Mouse (Mus musculus) adrenal gland, postnatal 0 days (tissue): Measurements from ENCODE around the gene Rbak. TPM values are rescaled to one million over a fixed set of nuclear protein-coding genes. Genes with fewer than 3 reads are reported as not detected.

Source experiments
- microRNA-seq: library from miRNA; unstranded; fragments of <30 nt; microRNA quantifications from one replicate; pipeline ENCODE4, GENCODE M21; 2016; ENCODE audit warnings: borderline replicate concordance; ENCODE audit not compliant: insufficient number of aligned reads
- polyA plus RNA-seq: library from polyadenylated mRNA; unstranded; fragments of >200 nt; fragmentation: Nextera tagmentation; extraction: Ambion mirVana; gene quantifications from 2 replicates; pipeline ENCODE4 v1.2.1, GENCODE M21; 2015

The Rbak gene
- 6.1 and 7.0 TPM in 2 replicates for polyA plus RNA-seq

DNA sequence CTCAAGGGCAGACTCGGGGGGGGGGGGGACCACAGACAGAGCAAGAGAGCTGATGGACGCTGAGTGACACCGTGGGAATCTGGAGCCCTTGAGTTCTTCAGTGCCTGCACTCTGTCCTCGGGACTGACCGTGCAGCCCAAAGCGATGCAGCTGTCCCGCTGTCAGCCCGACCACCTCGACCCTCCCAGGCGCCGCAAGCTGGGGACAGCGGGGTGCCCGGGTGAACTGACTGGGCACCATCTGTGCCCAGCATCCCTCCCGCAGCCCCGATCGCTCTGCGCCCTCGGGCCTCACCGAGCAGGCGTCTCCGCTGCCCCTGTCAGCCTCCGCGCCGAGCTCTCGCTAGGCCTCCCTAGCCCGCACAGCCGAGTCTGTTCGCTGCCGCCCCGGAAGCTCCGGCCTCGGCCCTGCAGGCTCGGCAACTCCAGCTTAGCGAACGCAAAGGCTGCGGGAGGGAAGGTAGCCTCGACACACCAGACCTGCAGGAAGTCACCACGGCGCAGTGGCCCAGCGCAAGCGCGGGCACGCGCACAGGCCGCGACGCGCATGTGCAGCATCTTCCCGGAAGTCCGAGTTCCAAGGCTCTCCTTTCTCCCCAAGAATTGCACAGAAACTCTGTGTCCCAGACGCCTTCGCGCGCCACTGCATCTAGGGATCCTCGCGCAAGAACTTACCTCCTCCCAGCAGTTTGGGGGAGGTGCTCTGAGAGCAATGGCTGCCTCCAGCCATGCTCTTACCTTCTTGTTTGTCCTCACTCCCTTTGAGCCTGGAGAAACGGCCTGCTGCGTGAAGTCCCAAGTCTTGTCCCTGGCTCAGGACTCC, at the start of gene Rbak, which contains the start of gene Spdye4b:
Gene Rbak (minus strand): TSS at position 521 of the 822 bp plus-strand sequence.
Gene Spdye4b (plus strand): TSS at position 763 of the 822 bp plus-strand sequence.

GRCm38 (mm10) chr5:143226790-143227189, 46.2 kb upstream of the Rbak start, which contains the start of gene Spdye4a:
Gene Spdye4a (minus strand): TSS chr5:143226890.

GRCm38 (mm10) chr5:143147481-143147880, 33.1 kb downstream of the Rbak start, which contains the start of gene Olfr718-ps1:
Gene Olfr718-ps1 (minus strand): TSS chr5:143147581.

Small RNA genes within 50 kb of the gene (microRNA-seq; reads per million reads assigned to microRNA genes)
- not detected for gene Gm44405

Other genes starting within 250 kb of the Rbak start
- 124 and 164 TPM in 2 replicates for gene Fscn1, start 220.4 kb downstream of the Rbak start, polyA plus RNA-seq
- gene Rnf216, start 67.8 kb downstream of the Rbak start, polyA plus RNA-seq = 19.4 and 32.7 TPM in 2 replicates
- gene Olfr718-ps1, start 33.2 kb downstream of the Rbak start, polyA plus RNA-seq = 0.03 TPM in 1 of 2 replicates, not detected in the other
- gene Spdye4b, start 242 bp upstream of the Rbak start, polyA plus RNA-seq = 0.05 TPM in 1 of 2 replicates, not detected in the other
- not detected in 2 replicates for gene Spdye4a, start 46.1 kb upstream of the Rbak start, polyA plus RNA-seq
- 8.7 and 9.1 TPM in 2 replicates for gene Zfp12, start 54.4 kb upstream of the Rbak start, polyA plus RNA-seq
- gene Zfp316, start 89.2 kb upstream of the Rbak start, polyA plus RNA-seq = 3.0 and 3.4 TPM in 2 replicates
- 0.04 and 0.20 TPM in 2 replicates for gene Zfp853, start 112.8 kb upstream of the Rbak start, polyA plus RNA-seq
- 18.0 and 29.8 TPM in 2 replicates for gene E130309D02Rik, start 134.6 kb upstream of the Rbak start, polyA plus RNA-seq
- gene Zdhhc4, start 148.5 kb upstream of the Rbak start, polyA plus RNA-seq = 58.8 and 92.9 TPM in 2 replicates
- gene Grid2ip, start 176.6 kb upstream of the Rbak start, polyA plus RNA-seq = 0.37 and 0.61 TPM in 2 replicates
- gene Kdelr2, start 223.1 kb upstream of the Rbak start, polyA plus RNA-seq = 195 and 215 TPM in 2 replicates